Mouse (Mus musculus) heart, adult 2 months (tissue): ENCODE data around the gene Kmt2a. TPM values are rescaled to one million over a fixed set of nuclear protein-coding genes. Genes with fewer than 3 reads are reported as not detected.

Source experiments
- DNase-seq, 2 experiments: peaks; one replicate each; pipeline ENCODE4 v3.0.0; 2021
- H3K27ac ChIP-seq: fragments of 200-600 bp; 2 replicates; pipeline ENCODE4 v1.8.1; 2022
- H3K27me3 ChIP-seq: fragments of 200-500 bp; 2 replicates; pipeline ENCODE4 v1.6.1; 2012; ENCODE audit warnings: mild to moderate bottlenecking, low read length, inconsistent platforms, mixed read lengths; ENCODE audit not compliant: control insufficient read depth, insufficient read depth
- H3K36me3 ChIP-seq: fragments of 200-500 bp; 2 replicates; pipeline ENCODE4 v1.6.1; 2012; ENCODE audit warnings: low read length, inconsistent platforms; ENCODE audit not compliant: control insufficient read depth, insufficient read depth
- H3K4me1 ChIP-seq: fragments of 200-500 bp; 2 replicates; pipeline ENCODE4 v1.6.1; 2011; ENCODE audit warnings: low read length; ENCODE audit not compliant: control insufficient read depth, insufficient read depth
- H3K4me3 ChIP-seq: fragments of 200-600 bp; 2 replicates; pipeline ENCODE4 v1.8.1; 2022
- H3K79me2 ChIP-seq: fragments of 200-500 bp; replicated peaks from 2 replicates; pipeline ENCODE4 v1.6.1; 2012; ENCODE audit warnings: mild to moderate bottlenecking, inconsistent platforms, low read length, moderate library complexity, mixed read lengths; ENCODE audit not compliant: control insufficient read depth, insufficient read depth
- H3K9ac ChIP-seq: fragments of 200-500 bp; 2 replicates; pipeline ENCODE4 v1.6.1; 2012; ENCODE audit warnings: low read depth, mild to moderate bottlenecking, control low read depth, inconsistent platforms, low read length, mixed read lengths
- CTCF ChIP-seq: fragments of 200-600 bp; IDR thresholded peaks from 2 replicates; pipeline ENCODE4 v1.8.1; 2022; ENCODE audit warnings: antibody characterized with exemption, mild to moderate bottlenecking, moderate library complexity
- EP300 ChIP-seq: fragments of 200-500 bp; IDR thresholded peaks from 2 replicates; pipeline ENCODE4 v1.6.1; 2011; ENCODE audit warnings: low read depth, low read length, control low read depth; ENCODE audit not compliant: insufficient read depth
- POLR2A ChIP-seq: fragments of 200-500 bp; IDR thresholded peaks from 2 replicates; pipeline ENCODE4 v1.6.1; 2011; ENCODE audit warnings: mild to moderate bottlenecking, low read depth, low read length, control low read depth; ENCODE audit not compliant: insufficient read depth
- WGBS: fragments of 180-500 bp; shearing (Covaris S2); methylation state at CpG from one replicate; pipeline ENCODE4 v1.1.7; 2018; 5-methylcytosine and 5-hydroxymethylcytosine counted together
- intact Hi-C: fragments of 180-260 bp; cut with DNase I; formaldehyde crosslinking; loops from one replicate; pipeline ENCODE4 v1.15.1; 2025
- polyA plus RNA-seq: library from polyadenylated mRNA; depleted of rRNA; stranded (reverse); fragments of >200 nt; gene quantifications from 2 replicates; pipeline ENCODE4 v1.2.3, GENCODE M21; 2012
- total RNA-seq, 2 experiments: library from RNA; stranded (reverse); gene quantifications; 2 replicates each; pipeline ENCODE4 v1.2.3; 2021

Gene Kmt2a
- total and polyA plus RNA-seq, 3 experiments = 11.8 to 25.9 (median 25.7) TPM

DNA sequence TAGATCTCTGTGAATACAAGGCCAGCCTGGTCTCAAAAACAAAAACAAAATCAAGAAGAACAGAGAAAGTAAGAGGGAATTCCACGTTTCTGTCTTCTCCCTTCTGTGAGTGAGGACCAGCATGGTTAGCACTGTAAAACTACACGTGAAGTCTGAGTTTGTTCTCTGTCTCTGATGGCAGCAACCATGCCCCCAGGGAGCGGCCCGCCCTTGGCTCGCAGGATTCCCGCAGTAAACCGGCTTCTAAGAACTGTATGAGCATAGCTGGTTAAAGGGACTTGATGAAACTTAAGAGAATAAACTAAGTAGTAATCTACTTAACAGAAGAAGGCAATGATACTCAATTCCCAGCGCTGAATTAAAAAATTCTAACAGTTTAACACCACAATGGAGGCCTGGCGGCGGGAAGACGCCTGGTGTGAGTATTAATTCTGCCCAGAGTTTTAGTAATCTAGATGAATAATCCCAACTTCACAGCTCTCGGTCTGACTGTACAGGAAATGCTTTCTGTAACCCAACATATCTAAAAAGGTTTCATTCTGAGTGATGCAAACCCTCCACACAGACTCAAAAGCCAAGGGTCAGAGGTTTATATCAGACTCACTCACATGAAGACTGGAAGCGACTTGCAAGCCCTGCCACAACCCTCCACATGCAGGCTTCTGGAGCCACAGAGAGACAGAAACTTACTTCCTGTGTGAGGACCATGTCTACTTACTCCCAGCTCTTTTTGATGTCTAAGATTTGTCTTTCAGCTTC, 12.6 kb downstream of the Kmt2a start:
- 61% methylated on average over 13 of the region's 13 CpGs for WGBS
- Histone ChIP-seq H3K27me3 (no peaks in the 10 kb centered on the region), H3K36me3 (peaks cover 41% of the 10 kb centered on the region), H3K9ac (no peak overlapping the region), H3K27ac (no peak overlapping the region), H3K79me2 (peaks cover 22% of the 10 kb centered on the region), H3K4me1 (peaks cover 31% of the 10 kb centered on the region), H3K4me3 (no peak overlapping the region)
- no peak for TF ChIP-seq CTCF
- no peak for TF ChIP-seq POLR2A
- no peak for TF ChIP-seq EP300
- DNase-seq = peak; percentile 27 to 52
- intact Hi-C loops = no loop called here

DNA sequence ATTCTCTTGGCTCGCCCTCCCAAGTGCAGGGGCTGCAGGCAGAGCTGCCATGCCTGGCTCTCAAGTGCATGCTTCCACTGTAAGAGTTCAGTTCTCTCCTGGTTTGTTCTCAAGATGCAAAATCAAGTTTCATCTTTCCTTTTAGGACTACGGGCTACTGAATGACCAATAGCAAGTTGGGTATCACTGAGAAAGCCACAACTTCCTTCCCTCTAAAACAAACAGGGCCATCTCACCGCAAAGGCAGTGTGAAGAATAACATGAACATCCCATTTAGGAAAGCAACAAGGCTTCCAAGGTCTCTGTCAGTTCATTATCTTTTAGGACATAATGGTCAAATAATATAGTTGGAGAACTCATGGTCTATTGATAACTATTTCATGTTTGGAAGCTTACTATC, 13.4 kb downstream of the Kmt2a start:
- Histone ChIP-seq H3K27ac (no peak overlapping the region), H3K4me1 (peaks cover 28% of the 10 kb centered on the region), H3K36me3 (peaks cover 36% of the 10 kb centered on the region), H3K4me3 (no peak overlapping the region), H3K27me3 (no peaks in the 10 kb centered on the region), H3K9ac (no peak overlapping the region), H3K79me2 (peaks cover 20% of the 10 kb centered on the region)
- 49% methylated on average over 3 of the region's 3 CpGs for WGBS
- no peak for DNase-seq
- intact Hi-C loops = loop anchor here (2.0 kb wide), 1 partner anchor 13 kb away; the partner anchor contains the start of gene Kmt2a
- TF ChIP-seq POLR2A (no peak), EP300 (no peak), CTCF (no peak)

DNA sequence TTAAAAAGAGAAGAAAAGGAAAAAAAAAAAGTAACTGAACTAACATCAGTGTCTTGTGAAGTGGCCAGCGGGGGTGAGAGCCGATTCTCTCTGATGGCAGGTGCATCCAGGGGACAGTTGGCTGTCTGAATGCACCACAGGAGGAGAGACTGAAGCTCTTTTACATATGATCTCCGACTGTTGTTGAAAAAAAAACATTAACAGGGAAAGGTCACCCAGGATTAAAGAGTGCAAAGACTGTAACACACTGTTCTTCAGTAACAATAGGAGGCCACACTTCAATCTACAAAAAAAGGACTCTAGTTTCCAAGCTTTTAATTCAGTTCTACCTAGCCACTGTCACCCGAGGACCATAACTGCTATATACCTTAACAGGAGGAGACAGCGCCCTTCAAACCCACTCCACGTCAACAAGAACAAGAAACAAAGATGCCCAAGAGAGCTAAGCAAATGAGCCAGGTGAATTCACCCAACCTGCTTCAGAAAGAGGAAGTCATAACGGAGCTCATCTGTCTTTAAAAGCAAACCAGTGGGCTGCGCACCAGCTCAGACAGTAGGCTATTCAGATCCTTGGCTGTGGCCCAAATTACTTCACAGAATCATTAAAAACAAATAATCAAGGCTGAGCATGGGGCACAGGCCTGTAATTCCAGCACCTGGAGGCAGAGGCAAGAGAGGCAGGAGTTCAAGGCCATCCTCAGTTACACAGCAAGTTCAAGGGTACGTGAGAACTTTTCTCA, 14.4 kb downstream of the Kmt2a start:
- Histone ChIP-seq H3K27me3 (no peaks in the 10 kb centered on the region), H3K79me2 (peaks cover 20% of the 10 kb centered on the region), H3K9ac (no peak overlapping the region), H3K4me3 (no peak overlapping the region), H3K36me3 (peaks cover 31% of the 10 kb centered on the region), H3K27ac (peak overlapping the region; percentile 43), H3K4me1 (peaks cover 23% of the 10 kb centered on the region)
- intact Hi-C loops = loop anchor here (2.0 kb wide), 1 partner anchor 14 kb away; the partner anchor contains the start of gene Kmt2a
- peak in 1 of 2 experiments; percentile 11 for DNase-seq
- TF ChIP-seq POLR2A (no peak), CTCF (no peak), EP300 (no peak)
- 42% methylated on average over 9 of the region's 9 CpGs for WGBS

DNA sequence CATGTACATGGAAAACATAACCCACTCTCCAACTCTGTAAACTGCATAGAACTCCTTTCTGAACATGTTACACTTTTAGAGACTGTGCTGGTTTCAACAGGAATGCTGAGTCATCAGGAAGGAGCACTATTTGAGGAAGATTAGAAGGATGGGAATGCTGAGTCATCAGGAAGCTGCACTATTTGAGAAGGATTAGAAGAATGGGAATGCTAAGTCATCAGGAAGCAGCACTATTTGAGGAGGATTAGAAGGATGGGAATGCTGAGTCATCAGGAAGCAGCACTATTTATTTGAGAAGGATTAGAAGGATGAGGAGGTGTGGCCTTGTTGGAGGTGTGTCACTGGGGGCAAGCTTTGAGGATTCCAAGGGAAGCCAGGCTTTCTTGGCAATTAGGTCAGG, 20.0 kb downstream of the Kmt2a start:
- H3K27me3 ChIP-seq = no peaks in the 10 kb centered on the region
- H3K79me2 ChIP-seq = peaks cover 14% of the 10 kb centered on the region
- H3K9ac ChIP-seq = no peak overlapping the region
- no peak overlapping the region for H3K27ac ChIP-seq
- TF ChIP-seq POLR2A = no peak
- TF ChIP-seq EP300 = no peak
- TF ChIP-seq CTCF = no peak
- no peak overlapping the region for H3K4me3 ChIP-seq
- peaks cover 7% of the 10 kb centered on the region for H3K4me1 ChIP-seq
- no peak for DNase-seq
- intact Hi-C loops = no loop called here
- peaks cover 4% of the 10 kb centered on the region; the same call in 1 of the 2 replicates for H3K36me3 ChIP-seq

DNA sequence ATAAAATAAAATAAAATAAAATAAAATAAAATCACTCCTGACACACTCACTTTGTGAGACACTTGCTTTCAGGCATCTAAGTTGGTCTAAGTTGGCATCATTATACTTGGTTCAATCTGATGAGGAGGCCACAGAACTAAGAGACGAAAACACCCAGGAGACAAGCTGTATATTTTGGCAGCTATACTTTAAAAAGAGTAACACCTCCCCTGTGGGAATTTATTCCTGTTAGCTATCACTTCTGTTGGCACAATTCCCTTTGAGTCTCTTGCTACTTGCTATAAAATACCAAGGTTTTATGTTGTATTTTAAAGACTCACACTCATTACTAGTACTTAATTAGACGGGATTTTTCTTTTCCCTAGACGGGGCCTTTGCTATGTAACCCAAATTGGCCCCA, 22.4 kb downstream of the Kmt2a start:
- Histone ChIP-seq H3K27ac (no peak overlapping the region), H3K4me1 (no peaks in the 10 kb centered on the region), H3K79me2 (peaks cover 12% of the 10 kb centered on the region), H3K9ac (no peak overlapping the region), H3K4me3 (no peak overlapping the region), H3K36me3 (no peaks in the 10 kb centered on the region), H3K27me3 (no peaks in the 10 kb centered on the region)
- DNase-seq = no peak
- 70% methylated on average over 3 of the region's 3 CpGs for WGBS
- TF ChIP-seq CTCF (no peak), EP300 (no peak), POLR2A (no peak)
- intact Hi-C loops = no loop called here
